Mouse (Mus musculus): ENCODE results near the gene Ldb1.

DNA sequence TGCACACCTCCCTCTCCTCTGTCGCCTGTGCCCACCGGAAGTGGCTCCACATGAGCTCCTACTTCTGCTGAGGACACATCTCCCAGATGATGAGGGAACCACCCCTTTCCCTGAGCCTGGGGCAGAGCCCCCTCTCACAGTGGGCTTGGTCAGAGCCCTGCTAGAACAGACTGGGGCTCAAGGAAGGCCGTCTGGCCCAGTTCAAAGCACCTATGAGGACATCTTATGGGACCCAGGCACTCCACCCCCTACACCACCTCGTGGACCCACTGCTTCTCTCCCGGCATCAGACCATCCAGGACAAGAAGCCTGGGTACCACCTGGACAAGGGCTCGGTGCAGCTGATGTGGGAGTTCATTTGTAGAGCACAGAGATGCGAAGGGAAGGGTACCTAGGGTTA is 39.3 kb downstream of the Ldb1 start:
- no peak for TF ChIP-seq POLR2A (IDR thresholded peaks at IDR 0.05; ENCODE audit: low read depth, low read length)
- TF ChIP-seq CTCF (IDR thresholded peaks at IDR 0.05; ENCODE audit: extremely low read depth, insufficient read length, insufficient replicate concordance, low read depth, low read length): no peak

Data from small intestine, adult 2 months (tissue).